Mouse (Mus musculus) kidney, postnatal 0 days (tissue): ENCODE results near the gene Sgcd. TPM values are rescaled to one million over a fixed set of nuclear protein-coding genes. Genes with fewer than 3 reads are reported as not detected.

Experiments used
- ATAC-seq: fragments of 200-750 bp; cut with Nextera tagmentation; replicated peaks from 2 replicates; pipeline ENCODE4 v1.8.0; 2017; ENCODE audit warnings: low read depth, moderate number of reproducible peaks, moderate TSS enrichment, moderate library complexity; ENCODE audit not compliant: low FRiP score
- DNase-seq: peaks from one replicate; pipeline ENCODE4 v3.0.0-alpha.2; 2016; ENCODE audit warnings: low spot score
- H3K27ac ChIP-seq: fragments of 300-500 bp; sonication (generic); 2 replicates; pipeline ENCODE4 v1.5.1; 2014; ENCODE audit warnings: mild to moderate bottlenecking
- H3K27me3 ChIP-seq: fragments of 300-500 bp; sonication (generic); 2 replicates; pipeline ENCODE4 v1.6.1; 2014; ENCODE audit warnings: low read length, mixed read lengths; ENCODE audit not compliant: insufficient read depth
- H3K36me3 ChIP-seq: fragments of 300-500 bp; sonication (generic); 2 replicates; pipeline ENCODE4 v1.6.1; 2014; ENCODE audit warnings: low read length, mixed read lengths; ENCODE audit not compliant: insufficient read depth
- H3K4me1 ChIP-seq: fragments of 300-500 bp; sonication (generic); replicated peaks from 2 replicates; pipeline ENCODE4 v1.6.1; 2014; ENCODE audit warnings: antibody characterized with exemption, low read length, mixed read lengths; ENCODE audit not compliant: insufficient read depth
- H3K4me2 ChIP-seq: fragments of 300-500 bp; sonication (generic); 2 replicates; pipeline ENCODE4 v1.6.1; 2014; ENCODE audit warnings: mild to moderate bottlenecking, low read length, moderate library complexity, mixed read lengths
- H3K4me3 ChIP-seq: fragments of 300-500 bp; sonication (generic); replicated peaks from 2 replicates; pipeline ENCODE4 v1.5.1; 2014; ENCODE audit warnings: low read depth, low read length
- H3K9ac ChIP-seq: fragments of 300-500 bp; sonication (generic); 2 replicates; pipeline ENCODE4 v1.6.1; 2014; ENCODE audit warnings: low read depth, low read length
- H3K9me3 ChIP-seq: fragments of 300-500 bp; sonication (generic); replicated peaks from 2 replicates; pipeline ENCODE4 v1.6.1; 2016; ENCODE audit warnings: low read length, inconsistent platforms, mixed read lengths
- CTCF ChIP-seq: IDR thresholded peaks from 2 replicates; pipeline ENCODE4 v1.5.1; 2016; ENCODE audit warnings: antibody characterized with exemption, low read depth, mild to moderate bottlenecking, moderate library complexity
- WGBS: fragments of 180-500 bp; shearing (Covaris S2); extraction: QIAGEN DNeasy Blood & Tissue Kit; methylation state at CpG from one replicate; pipeline ENCODE4 v1.1.7; 2014; 5-methylcytosine and 5-hydroxymethylcytosine counted together
- polyA plus RNA-seq: library from polyadenylated mRNA; unstranded; fragments of >200 nt; fragmentation: Nextera tagmentation; extraction: Ambion mirVana; gene quantifications from 2 replicates; pipeline ENCODE4 v1.2.1, GENCODE M21; 2015

The Sgcd gene
- polyA plus RNA-seq, 1 experiment from 2014 or later, result 1.3 TPM

DNA sequence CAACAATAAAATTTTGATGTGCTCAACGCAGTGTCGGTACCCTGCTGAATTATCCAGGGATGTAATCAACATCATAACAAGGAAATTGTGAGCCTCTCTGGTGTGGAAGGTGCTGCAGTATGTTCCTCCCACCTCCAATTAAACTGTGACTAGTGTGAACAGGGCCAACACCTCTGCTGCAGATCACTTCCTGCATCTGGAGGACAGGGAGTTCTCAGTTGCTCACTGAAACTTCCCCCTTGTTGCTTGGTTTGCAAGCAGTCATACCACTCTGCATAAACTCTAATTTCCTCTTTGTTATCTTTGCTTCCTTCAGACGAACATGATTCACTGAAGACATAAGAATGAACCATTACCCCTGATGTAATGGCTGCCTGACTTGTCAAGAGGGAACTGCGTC lies 925.1 kb downstream of the Sgcd start:
- Histone ChIP-seq H3K4me1 (no peaks in the 10 kb centered on the region), H3K27ac (no peak overlapping the region), H3K9ac (no peak overlapping the region), H3K4me2 (no peak overlapping the region), H3K4me3 (no peak overlapping the region), H3K27me3 (no peaks in the 10 kb centered on the region), H3K9me3 (no peaks in the 10 kb centered on the region), H3K36me3 (no peaks in the 10 kb centered on the region)
- WGBS, result 56% methylated on average over 4 of the region's 4 CpGs
- DNase-seq (no peak), ATAC-seq (no peak)
- TF ChIP-seq CTCF, result no peak

DNA sequence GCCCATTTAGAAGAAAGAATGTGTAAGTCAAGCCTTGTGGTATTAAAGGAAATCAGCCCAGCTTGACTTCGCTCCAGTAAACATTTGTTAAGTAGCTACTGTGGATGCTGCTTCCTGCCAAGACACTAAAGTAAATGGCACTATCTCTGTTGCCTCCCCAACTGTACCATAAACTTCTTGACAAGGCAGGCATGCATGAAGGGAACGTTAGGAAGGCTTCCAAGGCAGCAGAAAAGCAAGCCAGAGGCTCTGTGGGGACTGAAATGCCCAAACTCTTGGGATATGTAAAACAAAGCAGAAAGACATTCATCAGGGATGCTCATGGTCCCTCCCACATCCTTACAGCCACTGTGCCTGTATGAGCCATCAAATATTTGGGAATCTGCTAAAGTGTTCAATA lies 938.4 kb downstream of the Sgcd start:
- no peak for TF ChIP-seq CTCF
- H3K36me3 ChIP-seq, result no peaks in the 10 kb centered on the region
- H3K27ac ChIP-seq, result no peak overlapping the region
- H3K4me1 ChIP-seq, result no peaks in the 10 kb centered on the region
- no peak overlapping the region for H3K4me3 ChIP-seq
- H3K9ac ChIP-seq, result no peak overlapping the region
- H3K9me3 ChIP-seq, result 0 out of 2 replicates have a peak, but pooled peaks cover under 1% of the 10 kb centered on the region
- no peaks in the 10 kb centered on the region for H3K27me3 ChIP-seq
- H3K4me2 ChIP-seq, result no peak overlapping the region
- ATAC-seq, result no peak
- WGBS, result 44% methylated on average over 2 of the region's 2 CpGs
- DNase-seq, result peak; percentile 23

DNA sequence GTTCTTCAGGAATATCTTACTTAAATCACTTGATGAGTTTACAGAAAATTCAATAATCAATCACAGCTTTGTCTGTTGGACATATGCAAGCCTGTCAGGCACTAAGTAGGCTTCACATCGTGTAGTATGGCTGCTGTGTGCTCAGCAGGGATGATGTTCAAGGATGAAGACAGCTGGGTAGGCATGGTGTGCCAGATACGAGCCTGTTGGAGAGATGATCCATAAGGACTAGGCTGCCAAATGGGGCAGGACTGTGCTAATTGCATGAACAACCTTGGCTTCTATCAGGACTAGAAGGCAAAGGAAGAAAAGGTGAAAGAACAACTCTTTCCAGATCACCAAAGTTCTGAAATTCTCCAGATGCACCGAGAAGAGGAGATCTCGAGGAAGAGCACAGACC lies 939.0 kb downstream of the Sgcd start:
- no peaks in the 10 kb centered on the region for H3K27me3 ChIP-seq
- H3K9me3 ChIP-seq, result 0 out of 2 replicates have a peak, but pooled peaks cover 3% of the 10 kb centered on the region
- no peak overlapping the region for H3K27ac ChIP-seq
- WGBS, result 87% methylated on average over 4 of the region's 4 CpGs
- DNase-seq, result no peak
- no peaks in the 10 kb centered on the region for H3K36me3 ChIP-seq
- no peak for TF ChIP-seq CTCF
- no peak overlapping the region for H3K4me3 ChIP-seq
- no peaks in the 10 kb centered on the region for H3K4me1 ChIP-seq
- no peak for ATAC-seq
- H3K9ac ChIP-seq, result no peak overlapping the region
- no peak overlapping the region for H3K4me2 ChIP-seq

DNA sequence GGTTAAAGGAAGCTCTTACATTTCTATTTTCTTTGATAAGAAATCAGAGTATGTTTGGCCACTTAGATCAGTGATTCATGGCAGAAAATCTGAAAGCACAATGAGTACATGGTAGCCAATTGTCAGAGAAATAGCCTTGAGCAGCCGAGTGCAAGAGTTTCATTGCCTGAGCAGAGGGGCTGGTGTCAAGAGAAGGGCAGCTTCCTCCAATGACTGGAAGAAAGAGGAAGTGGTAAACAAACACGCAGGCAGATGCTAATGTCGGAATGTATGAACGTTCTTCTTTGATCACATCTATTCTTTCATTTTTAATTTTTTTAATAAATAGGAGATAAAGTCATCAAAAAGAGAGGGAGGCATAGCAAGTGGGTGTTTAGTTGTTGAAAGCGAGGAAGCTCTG lies 956.5 kb downstream of the Sgcd start:
- no peaks in the 10 kb centered on the region for H3K9me3 ChIP-seq
- H3K9ac ChIP-seq, result no peak overlapping the region
- ATAC-seq (no peak), DNase-seq (no peak)
- H3K27ac ChIP-seq, result no peak overlapping the region
- 70% methylated on average over 5 of the region's 5 CpGs for WGBS
- H3K4me1 ChIP-seq, result no peaks in the 10 kb centered on the region
- no peaks in the 10 kb centered on the region for H3K27me3 ChIP-seq
- TF ChIP-seq CTCF, result no peak
- H3K4me2 ChIP-seq, result no peak overlapping the region
- H3K4me3 ChIP-seq, result no peak overlapping the region
- H3K36me3 ChIP-seq, result no peaks in the 10 kb centered on the region

DNA sequence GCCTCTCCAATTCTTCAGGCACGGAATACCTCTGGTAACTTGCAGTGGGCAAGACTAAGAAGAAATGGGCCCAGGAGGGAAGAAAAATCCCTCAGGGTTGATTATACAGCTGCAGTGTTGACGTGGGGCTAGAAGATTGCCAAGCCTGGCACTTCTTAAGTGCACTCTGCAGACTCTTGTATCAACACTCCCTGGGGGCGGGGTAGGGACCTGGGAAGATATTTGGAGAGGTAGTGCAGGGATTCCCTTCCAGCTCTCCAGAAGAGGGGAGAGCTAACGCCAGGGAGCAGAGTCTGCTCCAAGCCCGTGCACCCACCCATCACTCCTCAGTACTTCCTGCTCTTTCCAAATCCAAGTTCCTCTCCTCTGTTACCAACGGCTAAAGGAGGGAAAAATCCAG lies 967.9 kb downstream of the Sgcd start:
- Histone ChIP-seq H3K9ac (no peak overlapping the region), H3K27ac (no peak overlapping the region), H3K4me3 (no peak overlapping the region), H3K36me3 (no peaks in the 10 kb centered on the region), H3K4me1 (no peaks in the 10 kb centered on the region), H3K9me3 (no peaks in the 10 kb centered on the region), H3K4me2 (no peak overlapping the region), H3K27me3 (no peaks in the 10 kb centered on the region)
- ATAC-seq, result no peak
- WGBS, result 37% methylated on average over 6 of the region's 6 CpGs
- no peak for TF ChIP-seq CTCF
- DNase-seq, result no peak

DNA sequence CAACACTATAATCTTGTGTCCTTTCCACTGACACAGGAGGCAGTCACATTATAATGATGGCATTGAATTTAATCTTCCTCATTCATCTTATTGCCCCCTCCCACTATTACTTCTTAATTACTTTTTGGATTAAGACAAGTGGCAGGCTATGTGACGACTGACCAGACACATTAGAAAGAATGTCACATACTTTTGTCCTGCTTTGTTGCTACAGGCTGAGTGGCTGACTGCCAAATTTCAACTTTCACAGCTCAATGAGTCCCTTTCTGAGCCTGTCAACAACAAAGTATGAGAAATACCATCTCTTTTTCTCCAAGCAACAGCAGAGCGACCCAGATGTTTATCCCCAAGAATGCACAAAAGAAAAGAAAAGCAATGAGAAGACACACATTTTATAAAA lies 970.6 kb downstream of the Sgcd start:
- Histone ChIP-seq H3K4me2 (no peak overlapping the region), H3K27ac (no peak overlapping the region), H3K27me3 (no peaks in the 10 kb centered on the region), H3K36me3 (no peaks in the 10 kb centered on the region), H3K9ac (no peak overlapping the region), H3K4me3 (no peak overlapping the region), H3K4me1 (no peaks in the 10 kb centered on the region), H3K9me3 (no peaks in the 10 kb centered on the region)
- WGBS, result 47% methylated on average over 2 of the region's 2 CpGs
- no peak for TF ChIP-seq CTCF
- DNase-seq (peak; percentile 40), ATAC-seq (no peak)

DNA sequence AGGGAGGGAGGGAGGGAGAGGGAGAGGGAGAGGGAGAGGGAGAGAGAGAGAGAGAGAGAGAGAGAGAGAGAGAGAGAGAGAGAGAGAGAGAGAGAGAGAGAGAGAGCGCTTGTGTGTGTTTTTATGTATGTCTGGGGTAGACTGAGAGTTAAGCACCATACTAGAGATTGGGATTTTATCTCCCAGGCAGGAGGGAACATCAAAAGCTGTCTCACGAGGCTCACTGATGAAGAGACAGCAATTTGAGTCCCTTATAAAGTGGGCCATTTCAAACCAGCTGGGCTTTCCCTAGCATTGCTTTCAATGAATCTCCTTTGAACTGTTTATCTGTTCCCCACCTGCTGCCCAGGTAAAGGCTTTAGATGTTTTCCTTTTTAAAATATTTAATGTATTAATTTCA lies 973.1 kb downstream of the Sgcd start:
- Histone ChIP-seq H3K9me3 (no peaks in the 10 kb centered on the region), H3K4me1 (no peaks in the 10 kb centered on the region), H3K4me2 (no peak overlapping the region), H3K27ac (no peak overlapping the region), H3K9ac (no peak overlapping the region), H3K27me3 (no peaks in the 10 kb centered on the region), H3K36me3 (no peaks in the 10 kb centered on the region), H3K4me3 (no peak overlapping the region)
- no peak for ATAC-seq
- whole genome bisulfite sequencing, result 42% methylated on average over 2 of the region's 2 CpGs
- TF ChIP-seq CTCF, result no peak
- no peak for DNase-seq
